Mouse (Mus musculus): Measurements from ENCODE around the gene Hist1h4i.
A peak's percentile ranks its signal among the peaks of the same experiment; 100 is the strongest.
"Not testable (repeated sequence)": the region's sequence is repeated elsewhere in the genome, so short reads cannot be mapped to it uniquely, and the experiment has no call there.

The Hist1h4i gene

GRCm38 (mm10) chr13:22041142-22041536 is at the start of gene Hist1h4i:
Gene Hist1h4i, minus strand, starts transcription at chr13:22041362.
- DNase-seq (ENCODE audit: low spot score in 2 of 2) = peak; percentile 94 to 99

DNA sequence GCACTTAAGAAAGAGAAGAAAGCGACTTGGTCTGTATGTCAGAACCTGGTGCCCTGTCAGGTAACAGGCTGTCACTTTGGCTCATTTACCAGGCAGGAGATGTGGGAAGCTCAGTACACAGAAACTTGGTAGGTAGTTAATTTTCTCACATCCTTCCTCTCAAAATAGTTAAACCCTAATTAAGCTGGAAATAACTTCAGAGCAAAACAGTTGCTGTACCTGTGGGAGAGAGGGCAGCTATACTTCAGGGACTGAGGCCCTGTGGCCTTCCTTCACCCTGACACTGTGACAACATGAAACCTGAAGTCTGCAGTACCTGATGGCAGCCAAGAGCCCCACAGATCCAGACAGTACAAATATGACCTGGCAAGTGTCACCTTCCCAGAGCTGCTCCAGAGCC is 43.0 kb upstream of the Hist1h4i start, which contains the start of gene Vmn1r188:
Vmn1r188 (plus strand) TSS at position 301 of the 400 bp plus-strand sequence.
- not testable (repeated sequence) for DNase-seq (ENCODE audit: low spot score in 2 of 2)

GRCm38 (mm10) chr13:22063468-22063867 is 22.3 kb upstream of the Hist1h4i start:
- DNase-seq (ENCODE audit: low spot score in 2 of 2) = no peak

GRCm38 (mm10) chr13:22061422-22061821 is 20.3 kb upstream of the Hist1h4i start:
- no peak for DNase-seq (ENCODE audit: low spot score in 2 of 2)

- no peak for DNase-seq (ENCODE audit: low spot score in 2 of 2)
These were observed 12.6 kb upstream of the Hist1h4i start for GRCm38 (mm10) chr13:22053754-22054153.

DNA sequence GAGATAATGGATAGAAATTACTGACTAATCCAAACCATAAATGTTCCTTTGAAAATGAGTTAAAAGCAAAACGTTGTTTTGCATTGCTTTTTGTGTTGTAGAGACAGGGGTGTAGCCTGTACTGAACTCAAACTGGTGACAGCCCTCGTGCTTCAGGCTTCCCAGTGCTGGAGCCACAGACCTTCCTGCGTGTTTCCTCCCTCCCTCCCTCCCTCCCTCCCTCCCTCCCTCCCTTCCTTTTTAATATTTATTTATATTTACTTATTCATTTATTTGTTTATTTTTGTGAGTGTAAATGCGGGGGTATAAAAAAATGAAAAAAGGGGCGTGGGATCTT is 10.3 kb upstream of the Hist1h4i start:
- no peak for DNase-seq (ENCODE audit: low spot score in 2 of 2)

DNA sequence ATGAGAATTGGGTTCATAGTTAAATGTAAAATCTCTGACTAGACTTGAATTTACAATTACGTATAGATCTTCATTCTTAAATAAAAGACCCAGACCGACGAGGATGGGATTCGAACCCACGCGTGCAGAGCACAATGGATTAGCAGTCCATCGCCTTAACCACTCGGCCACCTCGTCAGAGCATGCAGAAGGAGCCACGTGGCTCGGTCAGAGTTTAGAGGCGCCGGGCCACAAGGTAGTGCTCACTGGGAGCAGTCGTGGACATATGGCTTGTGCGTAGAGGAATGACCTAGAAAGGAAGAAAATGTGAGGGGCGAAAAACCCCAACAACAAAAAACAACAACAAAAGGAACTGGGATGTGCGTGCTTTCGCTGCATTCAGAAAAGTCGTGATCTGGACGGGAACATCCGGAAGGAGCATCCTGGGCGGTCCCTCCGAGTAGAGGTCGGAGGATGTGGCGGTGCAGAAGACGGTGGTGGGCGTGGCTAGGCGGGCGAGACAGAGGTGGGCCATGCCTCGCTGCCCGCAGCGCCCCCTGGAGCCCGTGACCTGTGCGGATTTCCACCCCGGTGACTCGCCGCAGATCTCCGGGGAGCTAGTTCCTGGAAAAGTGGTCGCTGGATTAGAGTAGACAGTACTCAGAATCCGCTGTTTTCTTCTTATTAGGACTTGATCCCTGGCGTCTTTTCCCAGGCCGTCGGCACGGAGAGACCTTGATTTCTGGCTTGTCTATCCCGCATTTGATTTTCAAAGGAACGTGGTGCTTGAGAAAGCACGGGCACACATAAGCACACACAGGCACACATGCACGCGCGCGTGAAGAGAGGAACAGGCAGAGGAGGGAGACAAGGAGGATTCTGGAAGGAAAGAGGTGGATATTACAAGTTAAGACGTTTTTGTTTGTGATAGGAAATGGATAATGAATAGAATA is 9.7 kb upstream of the Hist1h4i start:
- DNase-seq (ENCODE audit: low spot score in 2 of 2) = peak; percentile 74 to 91

- no peak for DNase-seq (ENCODE audit: low spot score in 2 of 2)
These were observed 8.7 kb upstream of the Hist1h4i start for GRCm38 (mm10) chr13:22049737-22050440.

DNA sequence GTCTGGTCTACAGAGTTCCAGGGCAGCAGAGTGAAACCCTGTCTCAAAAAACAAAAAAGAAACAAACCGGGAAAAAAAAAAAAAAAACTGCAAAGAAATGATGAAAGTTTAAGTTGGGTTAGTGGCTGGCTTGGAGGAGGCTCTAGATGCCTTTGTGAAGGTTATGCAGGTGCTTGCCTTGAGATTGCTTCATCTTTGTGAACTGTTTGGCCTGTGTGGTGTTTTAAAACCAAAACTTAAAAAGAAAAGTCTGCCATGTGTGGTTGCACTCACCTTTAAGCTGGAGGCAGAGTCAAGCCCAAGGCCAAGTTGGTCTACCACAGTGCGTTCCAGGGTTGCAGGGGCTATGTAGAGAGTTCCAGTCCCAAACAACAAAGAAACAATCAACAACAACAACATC is 7.9 kb upstream of the Hist1h4i start:
- no peak for DNase-seq (ENCODE audit: low spot score in 2 of 2)

DNA sequence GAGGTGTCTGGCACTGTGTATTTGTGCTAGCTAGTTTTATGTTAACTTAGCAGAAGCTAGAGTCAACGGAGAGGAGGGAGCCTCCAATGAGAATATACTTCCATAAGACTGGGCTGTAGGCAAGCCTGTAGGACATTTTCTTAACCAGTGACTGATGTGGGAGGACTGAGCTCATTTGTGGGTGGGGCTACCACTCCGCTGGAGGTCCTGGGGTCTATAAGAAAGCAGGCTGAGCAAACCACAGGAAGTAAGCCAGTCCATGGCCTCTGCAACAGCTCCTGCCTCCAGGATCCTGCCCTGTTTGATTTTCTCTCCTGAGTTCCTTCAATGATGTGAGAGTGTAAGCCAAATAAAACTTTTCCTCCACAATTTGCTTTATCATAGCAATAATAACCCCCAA is 4.1 kb upstream of the Hist1h4i start:
- DNase-seq (ENCODE audit: low spot score in 2 of 2) = no peak

DNA sequence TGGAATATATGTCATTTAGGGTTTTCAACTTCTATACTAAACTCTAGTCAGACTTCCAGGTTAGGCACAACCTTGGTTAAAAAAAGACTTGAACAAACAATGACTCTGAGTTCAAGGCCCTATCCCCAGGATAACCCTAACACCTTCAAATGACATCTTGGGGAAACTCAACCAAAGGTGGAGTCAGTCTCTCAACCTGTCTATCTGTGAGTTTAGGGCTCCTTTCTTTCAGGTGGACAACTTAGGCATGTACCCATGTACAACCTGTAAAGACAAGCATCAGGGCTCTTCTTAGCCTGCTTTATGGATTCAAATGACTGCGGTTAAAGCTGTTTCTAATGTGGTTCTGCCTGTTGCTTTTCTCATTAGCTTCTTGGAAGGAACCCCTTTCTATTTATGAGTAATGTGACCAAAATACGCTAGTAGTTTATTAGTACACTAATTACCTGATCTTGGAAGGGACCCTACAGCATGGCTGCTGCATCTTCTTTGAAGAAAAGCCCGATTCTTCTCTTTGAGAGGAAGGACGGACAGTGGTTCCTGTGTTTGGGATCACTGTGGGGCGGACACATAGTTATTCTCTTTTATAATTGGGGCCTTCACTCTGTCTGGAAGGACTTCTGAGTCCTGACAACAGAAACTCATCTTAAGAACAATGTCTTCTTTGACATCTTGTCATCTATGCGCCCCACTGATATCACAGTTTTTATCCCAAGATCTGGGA is 3.4 kb upstream of the Hist1h4i start:
- DNase-seq (ENCODE audit: low spot score in 2 of 2) = no peak

DNA sequence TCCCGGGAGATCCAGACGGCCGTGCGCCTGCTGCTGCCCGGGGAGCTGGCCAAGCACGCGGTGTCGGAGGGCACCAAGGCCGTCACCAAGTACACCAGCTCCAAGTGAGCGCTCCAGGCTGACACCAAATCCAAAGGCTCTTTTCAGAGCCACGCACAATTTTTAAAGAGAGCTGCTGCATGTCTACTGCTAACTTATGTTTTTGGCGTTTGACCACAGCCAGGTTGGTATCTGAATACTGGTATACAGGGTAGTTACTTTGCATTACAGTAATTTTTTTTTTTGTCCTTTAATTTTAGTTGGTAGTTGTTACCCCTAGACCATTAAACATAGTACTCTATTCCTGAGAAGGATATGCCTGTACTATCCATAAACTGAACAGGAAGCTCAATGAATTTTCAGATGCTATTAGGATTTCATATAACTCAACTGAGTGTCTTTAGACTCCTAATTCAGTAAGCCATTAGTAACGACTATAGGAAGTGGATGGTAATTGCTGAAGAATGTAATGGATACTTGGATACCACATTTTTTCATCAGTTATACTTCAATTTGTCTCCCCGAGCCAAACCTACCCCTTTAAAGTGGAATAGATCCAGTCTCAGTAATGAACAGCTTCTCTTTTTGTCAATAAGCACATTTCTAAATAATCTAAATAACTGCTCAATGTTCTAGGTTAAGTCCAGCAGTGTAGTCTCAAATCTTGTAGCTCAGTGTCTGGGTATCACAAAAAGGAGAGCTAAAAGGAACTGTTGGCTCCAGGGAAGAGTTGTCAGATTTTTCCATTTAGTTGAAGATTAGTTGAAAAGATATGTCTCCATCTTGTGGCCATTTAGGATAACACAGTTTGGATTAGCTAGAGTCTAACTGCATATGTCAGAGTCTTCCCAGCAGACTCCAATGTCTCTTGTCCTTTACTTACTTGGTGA is 2.6 kb upstream of the Hist1h4i start:
- DNase-seq (ENCODE audit: low spot score in 2 of 2) = no peak

DNA sequence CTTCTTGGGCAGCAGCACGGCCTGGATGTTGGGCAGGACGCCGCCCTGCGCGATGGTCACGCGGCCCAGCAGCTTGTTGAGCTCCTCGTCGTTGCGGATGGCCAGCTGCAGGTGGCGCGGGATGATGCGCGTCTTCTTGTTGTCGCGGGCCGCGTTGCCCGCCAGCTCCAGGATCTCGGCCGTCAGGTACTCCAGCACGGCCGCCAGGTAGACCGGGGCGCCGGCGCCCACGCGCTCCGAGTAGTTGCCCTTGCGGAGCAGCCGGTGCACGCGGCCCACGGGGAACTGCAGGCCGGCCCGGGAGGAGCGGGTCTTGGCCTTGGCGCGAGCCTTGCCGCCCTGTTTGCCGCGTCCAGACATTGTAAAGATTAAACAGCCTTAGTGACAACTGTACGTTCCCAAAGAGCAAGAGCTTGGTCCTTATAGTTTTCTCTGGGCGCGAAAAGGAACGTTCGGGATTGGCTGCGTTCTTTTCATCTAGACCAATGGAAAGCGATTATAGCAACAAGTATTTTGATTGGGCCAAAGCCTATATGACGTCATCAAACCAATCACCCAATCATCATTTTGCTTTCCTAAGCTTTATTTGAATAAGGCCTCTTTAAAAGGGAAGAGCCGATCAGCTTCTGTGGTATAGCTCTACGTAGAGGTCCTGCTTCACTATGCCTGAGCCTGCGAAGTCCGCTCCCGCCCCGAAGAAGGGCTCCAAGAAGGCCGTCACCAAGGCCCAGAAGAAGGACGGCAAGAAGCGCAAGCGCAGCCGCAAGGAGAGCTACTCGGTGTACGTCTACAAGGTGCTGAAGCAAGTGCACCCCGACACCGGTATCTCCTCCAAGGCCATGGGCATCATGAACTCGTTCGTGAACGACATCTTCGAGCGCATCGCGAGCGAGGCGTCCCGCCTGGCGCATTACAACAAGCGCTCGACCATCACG is 1.7 kb upstream of the Hist1h4i start, which contains the start of the genes Hist1h2ag and Hist1h2bj:
Hist1h2ag (minus strand) TSS at position 377 of the 935 bp plus-strand sequence.
Hist1h2bj (plus strand) TSS at position 647 of the 935 bp plus-strand sequence.
- DNase-seq (ENCODE audit: low spot score in 2 of 2) = peak; percentile 95 to 96

DNA sequence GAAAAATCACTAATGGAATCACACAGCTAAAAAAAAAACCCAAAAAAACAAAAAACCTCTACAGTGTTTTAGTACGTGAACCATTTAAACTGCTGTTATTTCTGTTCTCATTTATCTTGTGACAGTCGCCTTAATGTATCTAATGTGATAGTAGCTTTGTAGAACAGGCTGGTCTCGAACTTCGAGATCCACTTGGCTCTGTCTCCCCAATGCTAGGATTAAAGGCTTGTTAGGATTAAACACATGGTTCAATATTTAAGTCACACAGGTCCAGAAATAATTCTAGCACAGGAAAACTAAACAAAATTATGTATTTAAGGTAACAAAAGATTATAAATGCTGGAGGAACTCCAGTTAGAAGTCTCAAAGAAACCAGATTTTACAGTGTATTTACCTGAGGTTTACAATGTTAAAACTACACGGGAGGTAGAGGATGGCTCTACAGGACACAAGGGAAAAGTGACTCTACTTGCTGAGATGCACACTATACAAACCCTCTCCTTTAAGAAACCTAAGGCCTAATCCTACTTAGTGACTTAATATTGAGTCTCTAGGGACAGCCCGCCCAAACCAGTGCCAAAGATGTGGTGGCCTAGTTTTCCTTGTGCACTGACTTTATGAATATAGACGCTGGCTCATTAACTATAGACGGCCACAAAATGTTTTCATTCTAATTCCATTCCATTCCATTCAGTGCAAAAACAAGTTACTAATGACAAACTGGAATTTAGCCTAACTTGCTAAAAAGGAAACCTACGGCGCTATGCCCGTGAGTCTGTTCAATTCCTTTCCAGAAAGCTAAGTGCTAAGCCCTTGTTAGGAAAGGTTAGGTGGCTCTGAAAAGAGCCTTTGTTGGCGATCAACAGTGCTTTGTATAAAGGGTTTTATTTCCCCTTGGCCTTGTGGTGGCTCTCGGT is 747 bp upstream of the Hist1h4i start:
- no peak for DNase-seq (ENCODE audit: low spot score in 2 of 2)

DNA sequence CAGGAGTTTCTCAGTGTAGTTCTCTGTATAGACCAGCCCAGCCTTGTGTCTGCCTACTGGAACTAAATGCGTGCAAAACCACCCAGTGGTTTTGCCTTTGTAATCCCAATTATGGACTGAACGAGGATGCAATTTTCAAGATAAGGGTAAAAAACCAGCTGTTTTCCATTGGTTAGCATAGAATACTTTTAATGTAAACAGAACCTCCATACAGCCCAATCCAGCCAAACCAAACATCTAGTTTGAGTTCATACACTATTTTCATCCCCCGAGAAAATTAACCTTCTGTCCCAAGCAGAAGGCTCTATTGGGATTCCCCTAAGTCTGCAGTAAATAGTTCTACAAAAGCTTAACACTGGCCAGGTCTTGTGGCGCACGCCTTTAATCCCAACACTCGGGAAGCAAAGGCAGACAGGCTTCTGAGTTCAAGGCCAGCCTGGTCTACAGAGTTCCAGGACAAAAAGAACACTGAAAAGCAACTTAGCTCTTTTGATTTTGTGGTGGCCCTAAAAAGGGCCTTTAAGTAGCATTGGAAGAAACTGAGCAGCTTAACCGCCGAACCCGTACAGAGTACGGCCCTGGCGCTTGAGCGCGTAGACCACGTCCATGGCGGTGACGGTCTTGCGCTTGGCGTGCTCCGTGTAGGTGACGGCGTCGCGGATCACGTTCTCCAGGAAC is 559 bp downstream of the Hist1h4i start:
- no peak for DNase-seq (ENCODE audit: low spot score in 2 of 2)

- DNase-seq (ENCODE audit: low spot score in 2 of 2) = no peak
These were observed 1.2 kb downstream of the Hist1h4i start for GRCm38 (mm10) chr13:22039951-22040463.

- DNase-seq (ENCODE audit: low spot score in 2 of 2) = no peak
These were observed 1.8 kb downstream of the Hist1h4i start for GRCm38 (mm10) chr13:22039364-22039763.

DNA sequence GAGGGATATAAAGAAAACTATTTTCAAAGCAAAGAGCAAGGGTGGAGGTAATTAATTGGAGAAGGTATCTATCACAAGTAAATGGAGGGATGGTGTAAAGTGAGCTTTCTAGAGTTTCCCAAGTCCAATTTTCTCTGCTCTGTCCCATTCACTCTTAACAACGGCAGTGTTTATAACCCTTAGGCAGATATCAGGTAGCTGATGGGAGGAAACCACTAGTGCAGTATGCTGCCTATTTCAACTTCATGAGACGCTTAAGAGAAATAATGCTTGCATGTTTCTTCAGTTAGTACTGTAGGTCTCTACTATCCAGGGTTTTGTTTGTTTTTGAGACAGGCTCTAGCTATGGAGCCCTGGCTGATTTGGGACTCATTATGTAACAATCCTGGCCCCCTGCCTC is 3.7 kb downstream of the Hist1h4i start:
- no peak for DNase-seq (ENCODE audit: low spot score in 2 of 2)

Measured in left cerebral cortex, adult 9 months (tissue).